Mouse (Mus musculus) spleen, postnatal 10 days (tissue): ENCODE measurements around the gene Stk40.

Experiments used
- DNase-seq, 2 experiments: peaks; one replicate each; pipeline ENCODE4 v3.0.0; 2021 to 2022; ENCODE audit warnings: low spot score in 2 of 2

The Stk40 gene

DNA sequence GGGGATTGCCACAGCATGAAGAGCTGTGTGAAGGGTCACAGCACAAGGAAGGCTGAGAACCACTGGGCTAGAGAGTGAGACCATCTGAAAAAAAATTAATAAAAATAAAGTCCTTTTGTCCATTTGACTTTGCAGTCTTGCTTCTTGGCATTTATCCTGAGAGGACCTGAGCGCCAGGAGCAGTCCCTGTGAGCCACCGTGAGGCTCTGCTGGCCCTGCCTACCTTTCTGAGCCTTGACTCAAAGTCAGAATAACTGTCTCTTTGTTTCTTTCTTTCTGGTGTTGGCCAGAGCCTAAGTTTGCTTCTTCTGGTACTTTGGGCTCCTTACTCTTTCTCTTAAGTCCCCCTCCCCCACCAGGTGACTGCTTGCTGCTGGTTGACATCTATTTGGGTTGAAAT lies 16.7 kb downstream of the Stk40 start:
- no peak for DNase-seq

DNA sequence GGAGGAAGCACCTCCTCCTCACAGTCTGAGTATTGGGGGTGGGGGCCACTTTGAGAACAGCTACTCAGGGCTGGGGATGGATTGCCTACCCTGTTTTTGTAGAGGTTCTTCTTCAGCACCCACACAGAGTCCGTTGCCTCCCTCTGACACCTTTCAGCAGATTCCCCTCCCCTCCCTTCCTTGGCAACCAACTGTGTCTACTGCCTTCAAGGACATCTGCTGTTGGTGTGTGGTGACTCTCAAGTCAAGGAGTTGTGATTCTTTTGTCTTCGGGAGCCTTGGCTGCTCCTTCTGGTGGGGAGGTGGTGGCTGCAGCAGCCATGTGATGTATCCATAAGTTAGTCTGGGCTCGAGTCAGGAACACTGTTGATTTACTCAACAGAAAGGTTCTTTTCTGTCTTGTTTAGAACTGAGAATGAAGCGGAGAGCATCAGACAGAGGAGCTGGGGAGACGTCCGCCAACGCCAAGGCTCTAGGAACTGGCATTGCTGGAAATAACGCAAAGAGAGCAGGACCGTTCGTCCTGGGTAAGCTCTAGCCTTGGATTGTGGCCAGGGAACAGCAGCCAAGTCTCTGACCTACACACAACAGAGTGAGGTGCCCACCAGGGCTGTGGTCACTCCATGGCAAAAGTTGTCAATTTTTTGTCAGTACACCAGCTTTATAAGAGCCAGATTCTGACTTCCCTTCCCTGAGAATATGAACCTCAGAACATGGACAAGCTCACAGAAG lies 19.7 kb downstream of the Stk40 start:
- no peak for DNase-seq

DNA sequence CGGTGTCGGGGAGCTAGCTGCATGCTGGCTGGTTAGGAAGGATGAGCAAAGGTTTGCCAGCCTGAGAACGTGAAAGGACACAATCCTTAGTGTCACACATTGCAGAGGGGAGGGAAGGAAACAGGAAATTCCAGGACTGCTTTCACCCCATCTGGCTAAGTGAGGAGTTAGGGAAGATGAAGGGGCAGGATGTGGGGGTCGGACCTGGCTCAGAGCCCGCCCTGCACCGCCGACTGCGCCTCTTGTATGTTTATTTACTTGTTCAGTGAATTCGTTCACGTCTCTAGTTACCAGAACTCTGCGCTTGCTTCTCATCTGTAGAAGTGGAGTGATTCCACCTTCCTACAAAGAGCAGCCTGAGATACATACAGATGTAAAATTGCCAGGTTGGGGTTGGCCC lies 26.7 kb downstream of the Stk40 start:
- DNase-seq, result no peak

DNA sequence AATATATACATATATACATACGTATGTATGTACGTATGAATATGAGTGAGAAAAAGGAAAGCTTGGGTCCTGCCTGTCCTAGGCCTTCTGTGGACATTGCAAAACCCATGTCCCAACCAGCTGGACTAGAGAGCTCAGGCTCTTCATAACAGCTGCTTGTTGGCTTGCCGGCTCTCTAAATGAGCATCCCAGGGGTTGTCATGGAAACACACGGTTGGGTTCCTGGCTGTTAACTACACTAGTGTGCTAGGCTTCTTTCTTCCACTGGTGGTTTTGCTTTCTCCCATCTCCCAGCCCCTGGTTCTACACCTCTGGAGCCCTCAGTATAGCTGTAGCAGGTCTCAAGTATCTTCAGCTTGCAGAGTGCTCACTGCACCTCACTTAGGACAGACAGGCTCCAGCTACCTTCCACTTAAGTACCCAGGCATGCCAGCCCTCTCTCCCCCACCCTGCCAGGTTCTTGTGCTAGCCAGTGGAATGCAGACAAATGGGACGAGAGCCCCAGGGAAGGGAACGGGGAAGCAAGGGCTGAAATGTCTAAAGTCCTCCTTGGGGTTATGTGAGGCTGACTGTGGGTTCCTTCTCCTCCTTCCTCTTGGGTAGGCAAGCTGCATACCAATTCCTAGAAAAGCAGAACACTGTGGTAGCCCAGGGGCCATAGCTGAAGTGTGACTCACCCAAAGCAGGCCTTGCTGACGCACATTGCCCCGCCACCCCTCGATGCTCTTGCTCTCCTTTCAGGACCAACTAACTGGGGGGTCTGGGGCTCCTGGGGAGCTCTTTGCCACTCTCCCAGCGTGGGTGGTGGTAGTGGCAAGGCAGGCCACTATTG lies 27.7 kb downstream of the Stk40 start:
- DNase-seq, result no peak

DNA sequence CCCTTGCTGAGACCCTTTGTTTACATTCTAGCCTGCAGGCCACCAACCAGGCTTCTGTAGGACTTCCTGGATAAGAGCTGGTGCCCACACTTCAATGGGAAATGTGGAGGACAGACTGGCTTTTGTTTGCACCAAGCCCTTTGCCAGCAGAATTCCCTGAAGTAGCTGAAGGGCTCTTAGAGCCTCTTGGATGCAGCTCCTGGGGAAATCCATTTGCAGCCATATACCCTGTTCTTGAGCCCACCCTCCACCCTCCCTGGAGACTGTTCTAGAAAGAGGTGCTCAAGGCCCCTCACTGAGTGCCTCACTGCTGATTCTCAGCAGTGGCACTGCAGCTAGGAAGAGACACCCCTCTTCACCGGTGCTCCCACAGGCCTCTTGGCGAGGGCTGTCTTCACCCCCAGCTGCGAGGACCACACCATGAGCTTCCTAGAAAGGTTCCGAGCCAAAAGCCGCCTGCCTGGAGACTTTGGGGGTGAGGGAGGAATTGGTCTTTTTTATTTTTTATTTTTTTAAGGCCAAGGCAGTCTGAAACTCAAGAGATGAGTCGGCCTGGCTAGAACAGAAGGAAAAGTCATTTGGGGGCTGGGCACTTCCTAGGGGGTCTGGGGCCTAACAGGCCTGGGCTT lies 29.0 kb downstream of the Stk40 start:
- no peak for DNase-seq

DNA sequence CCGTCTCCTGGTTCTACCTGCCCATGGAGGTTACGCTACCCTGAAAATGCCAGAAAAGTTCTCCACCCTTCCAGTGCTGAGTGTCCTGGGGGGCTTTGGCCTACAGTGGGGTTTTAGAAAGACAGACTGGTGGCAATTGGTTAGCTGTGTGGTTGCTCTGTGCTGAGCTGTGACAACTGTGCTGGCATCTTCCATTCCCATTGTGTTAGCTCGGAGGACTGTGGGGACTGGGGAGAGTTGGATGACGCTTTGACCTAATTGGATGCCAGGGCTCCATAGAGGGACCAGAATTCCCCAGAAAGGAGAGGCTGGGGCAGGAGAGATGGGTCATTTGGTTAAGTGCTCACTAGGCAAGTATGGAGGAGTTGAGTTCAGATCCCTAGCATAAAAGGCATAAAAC lies 30.5 kb downstream of the Stk40 start:
- no peak for DNase-seq

DNA sequence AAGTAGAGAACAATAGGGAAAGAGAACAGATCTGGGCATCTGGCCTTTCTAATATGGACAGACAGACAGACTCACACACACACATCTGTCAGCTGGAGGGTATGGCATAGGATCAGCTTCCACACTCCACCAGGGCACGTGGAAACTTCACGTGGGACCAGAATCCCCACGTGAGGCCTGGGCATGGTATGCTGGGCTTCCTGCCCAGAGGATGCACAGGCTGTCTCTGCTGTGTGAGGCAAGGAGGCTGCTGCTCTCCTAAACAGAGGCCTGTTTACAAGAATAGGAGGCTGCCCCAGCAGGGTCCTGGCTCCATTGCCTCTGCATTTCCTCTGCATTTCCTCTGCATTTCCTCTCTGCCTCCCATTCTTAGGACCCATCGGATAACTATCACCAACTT lies 30.9 kb downstream of the Stk40 start:
- DNase-seq, result no peak

DNA sequence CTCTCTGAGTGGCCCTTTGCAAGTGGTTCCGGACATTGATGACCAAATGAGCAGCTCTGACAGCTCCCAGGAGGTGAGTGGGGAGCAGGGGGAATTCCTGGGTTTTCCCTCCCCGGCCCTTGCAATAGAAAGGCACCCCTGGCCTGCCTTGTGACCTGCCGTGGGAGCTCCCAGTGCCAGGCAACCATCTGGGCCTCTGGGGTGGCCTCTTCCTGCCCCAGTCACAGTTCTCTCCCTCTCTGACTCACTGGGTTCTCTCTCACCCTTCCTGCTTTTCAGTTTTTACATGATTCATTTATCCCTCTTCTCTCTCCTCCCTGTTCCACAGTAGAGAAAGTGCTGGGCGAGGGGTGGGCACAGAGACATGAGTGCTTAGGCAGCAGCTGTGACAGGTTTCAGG lies 34.0 kb downstream of the Stk40 start:
- no peak for DNase-seq

DNA sequence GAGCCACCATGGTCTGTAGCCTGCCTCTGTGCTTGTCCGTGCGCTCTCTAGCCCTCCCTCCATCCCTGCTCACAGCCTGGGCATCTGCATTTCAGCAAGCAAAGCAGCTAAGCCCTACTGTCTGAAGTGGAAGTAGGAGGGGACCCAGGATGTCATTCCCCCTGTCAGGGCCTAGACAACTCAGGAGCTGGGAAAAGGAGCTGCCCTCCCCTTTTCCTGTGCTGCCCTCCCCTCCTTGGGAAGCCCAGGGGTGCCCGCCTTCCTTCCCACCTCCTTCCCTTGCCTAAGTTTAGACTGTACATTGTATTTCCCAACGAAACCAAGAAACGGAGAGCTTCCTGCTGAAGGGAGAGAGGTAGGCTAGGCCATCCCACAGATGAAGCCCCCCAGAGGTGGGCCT lies 37.3 kb downstream of the Stk40 start:
- no peak for DNase-seq

DNA sequence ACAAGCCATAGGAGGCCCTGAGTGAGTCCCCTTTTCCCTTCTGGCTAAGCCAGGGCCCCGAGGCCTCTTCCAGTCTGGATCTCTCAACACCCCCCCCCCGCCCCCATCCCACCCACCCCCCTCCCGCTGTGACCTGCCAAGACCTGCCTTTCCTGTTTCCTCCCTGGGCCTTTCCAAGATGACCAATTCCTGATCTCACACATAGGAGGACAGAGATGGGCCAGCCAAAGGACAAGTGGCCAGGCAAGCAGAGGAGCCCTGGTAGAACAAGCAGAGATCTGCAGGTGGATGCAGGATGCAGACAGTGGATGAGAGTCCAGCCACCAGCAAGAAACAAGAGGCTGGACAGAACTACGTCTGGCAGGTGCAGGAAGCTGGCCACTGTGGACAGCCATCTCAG lies 41.6 kb downstream of the Stk40 start:
- no peak for DNase-seq

DNA sequence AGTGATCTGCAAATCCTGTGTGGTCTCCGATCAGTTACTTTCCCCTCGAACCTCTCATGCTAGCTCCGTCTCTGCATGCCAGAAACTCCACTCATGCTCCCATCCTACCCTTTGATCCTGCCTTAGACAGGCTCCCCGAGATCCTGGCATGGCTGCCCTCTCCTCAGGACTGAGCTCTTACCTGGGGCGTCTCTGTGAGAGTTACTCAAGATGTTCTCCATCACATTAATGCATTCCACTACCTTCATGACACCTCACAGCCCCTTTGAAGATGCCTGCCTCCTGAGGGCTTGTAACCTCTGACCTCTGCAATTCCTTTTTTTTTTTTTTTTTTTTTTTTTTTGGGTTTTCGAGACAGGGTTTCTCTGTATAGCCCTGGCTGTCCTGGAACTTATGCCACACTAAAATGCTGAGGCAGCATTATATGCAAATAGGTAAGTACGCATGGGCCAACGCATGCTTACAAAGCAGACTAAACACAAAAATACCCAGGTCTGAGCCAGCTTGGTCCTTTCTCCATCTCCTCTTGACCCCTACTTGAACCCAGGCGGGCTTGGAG lies 43.3 kb downstream of the Stk40 start:
- no peak for DNase-seq

DNA sequence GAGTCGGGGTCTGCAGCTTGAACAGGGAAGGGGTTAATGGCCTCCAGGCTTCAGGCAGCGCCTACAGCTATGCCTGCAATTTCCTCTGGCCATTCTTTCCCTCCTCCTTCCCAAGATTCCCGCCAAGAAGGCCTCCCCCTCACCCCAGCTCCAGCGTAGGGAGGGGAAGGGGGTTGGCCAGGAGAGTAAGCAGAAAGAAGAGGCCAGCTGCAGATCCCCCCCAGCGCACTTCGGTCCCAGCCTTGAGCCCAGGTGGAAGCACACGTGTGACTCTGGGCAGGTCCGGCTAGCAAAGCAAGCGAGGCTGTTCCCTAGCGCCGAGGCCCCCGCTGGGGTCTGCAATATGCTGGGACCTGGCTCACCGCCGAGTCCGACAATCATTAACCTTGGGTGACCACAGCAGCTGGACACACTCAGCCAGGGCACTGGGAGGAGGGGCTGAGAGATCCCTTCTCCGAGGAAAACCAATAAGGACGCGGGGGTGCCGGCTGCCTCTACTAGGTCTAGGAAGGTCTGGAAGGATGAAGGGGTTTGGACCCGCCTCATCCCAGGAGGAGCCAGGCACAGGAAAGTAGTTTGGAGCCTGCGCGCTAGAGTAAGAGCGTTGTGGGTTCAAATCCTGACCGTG lies 43.9 kb downstream of the Stk40 start, which contains the start of gene Eva1b:
TSS of gene Eva1b (plus strand) at position 212 of the 628 bp plus-strand sequence.
- DNase-seq, result peak in 1 of 2 experiments; percentile 36

DNA sequence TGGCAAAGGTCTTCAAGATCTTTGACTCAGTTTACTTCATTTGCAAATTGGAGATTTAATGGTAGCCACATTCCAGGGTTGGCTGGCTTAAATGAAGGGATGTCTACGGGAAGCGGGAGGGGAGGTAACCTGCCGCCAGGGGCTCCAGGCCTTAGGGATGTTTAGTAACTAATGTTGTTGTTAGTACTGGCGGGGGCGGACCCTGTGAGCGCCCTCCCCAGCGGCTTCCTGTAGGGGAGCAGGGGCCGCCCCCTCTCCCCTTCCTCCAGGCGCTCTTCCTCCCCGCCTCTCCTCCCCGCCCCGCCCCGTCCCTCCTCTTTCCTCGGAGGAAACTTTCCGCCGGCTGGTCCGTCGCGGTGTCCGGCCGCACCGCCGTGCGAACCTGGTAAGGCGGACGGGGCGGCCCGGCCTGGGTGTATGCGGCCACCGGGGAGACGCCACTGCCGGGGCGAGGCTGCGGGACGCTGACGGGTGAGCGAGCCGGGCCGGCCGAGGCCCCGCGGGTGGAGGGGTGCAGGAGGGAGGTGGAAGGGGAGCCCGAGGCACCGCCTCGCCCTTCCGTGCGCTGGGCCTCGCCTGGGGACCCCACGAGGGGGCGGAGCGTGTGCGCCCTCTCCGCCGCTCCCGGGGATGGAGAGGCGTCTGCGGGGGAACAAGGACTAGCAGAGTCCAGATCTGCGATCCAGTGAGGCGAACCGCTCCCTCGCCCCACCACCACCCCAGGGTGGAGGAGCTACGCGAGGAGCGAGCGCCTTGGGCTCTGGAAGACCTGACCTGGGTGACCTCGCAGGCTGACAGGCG lies 44.6 kb downstream of the Stk40 start:
- peak in 1 of 2 experiments; percentile 51 for DNase-seq

DNA sequence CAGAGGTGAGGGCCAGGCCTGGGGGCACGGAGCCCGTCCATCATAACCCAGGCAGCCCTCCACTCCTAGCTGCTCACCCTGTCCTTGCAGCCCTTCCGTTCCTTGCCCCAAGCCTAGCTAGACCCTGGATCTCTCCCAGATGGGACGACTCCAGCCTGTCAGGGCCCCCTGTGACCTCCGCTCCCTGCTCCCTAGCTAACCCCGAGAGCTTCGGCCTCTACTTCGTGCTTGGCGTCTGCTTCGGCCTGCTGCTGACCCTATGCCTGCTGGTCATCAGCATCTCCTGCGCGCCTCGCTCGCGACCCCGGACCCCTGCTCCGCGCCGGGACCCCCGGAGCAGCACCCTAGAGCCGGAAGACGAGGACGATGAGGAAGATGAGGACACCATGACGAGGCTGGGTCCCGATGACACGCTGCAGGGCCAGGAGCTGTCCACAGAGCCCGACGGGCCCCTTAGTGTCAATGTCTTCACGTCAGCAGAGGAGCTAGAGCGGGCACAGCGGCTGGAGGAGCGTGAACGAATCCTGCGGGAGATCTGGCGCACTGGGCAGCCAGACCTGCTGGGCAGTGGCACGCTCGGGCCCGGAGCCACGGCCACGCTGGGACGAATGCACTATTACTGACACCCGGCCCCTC lies 45.4 kb downstream of the Stk40 start:
- DNase-seq, result no peak

DNA sequence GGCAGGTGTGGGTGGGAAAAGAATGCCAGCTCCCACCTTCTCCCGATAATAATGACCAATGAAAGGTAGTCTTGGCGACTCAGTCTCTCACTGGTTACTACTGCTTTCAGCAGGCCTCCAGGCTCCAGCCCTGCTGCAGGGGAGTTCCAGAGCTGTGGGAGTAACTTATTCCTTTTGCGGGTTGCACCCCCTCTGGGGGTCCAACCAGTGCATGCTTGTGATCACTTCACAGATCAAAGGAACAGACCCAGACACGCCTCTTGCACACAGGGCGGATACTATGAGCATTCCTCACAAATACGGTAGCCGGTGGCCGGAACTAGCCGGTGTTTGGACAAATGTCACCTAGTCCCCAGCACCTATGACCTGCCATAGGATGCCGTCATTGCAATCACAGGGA lies 46.0 kb downstream of the Stk40 start:
- DNase-seq, result no peak

DNA sequence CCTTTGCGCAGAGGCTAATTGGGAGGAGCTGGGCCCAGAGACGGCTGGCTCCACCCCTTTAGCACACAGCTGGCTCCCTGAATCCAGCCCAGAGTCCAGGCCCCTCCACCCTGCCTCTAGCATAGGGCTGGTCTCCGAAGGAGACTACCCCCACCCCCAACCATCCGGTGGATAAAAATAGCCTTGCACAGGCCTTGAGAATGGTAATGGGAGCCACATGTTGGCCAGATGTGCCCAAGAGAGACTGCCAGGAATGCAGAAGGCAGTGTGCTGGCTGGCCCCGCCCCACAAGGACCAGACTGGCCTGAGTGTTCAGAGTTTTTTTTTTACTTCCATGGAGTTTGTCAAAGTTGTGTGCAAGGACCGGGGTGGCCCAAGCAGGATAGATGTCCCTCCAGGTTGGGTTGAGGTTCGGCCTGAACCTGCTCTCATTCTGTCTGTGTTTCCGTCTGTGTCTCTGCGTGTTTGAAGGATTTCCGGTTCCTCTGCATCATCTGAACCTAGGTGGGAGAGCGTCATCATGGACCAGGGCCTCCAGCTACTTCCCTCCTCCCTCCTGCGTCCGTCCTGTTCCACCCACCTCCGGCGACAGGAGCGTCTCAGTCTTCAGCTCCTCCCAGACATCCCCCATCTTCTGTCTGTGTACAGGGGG lies 46.7 kb downstream of the Stk40 start:
- DNase-seq, result peak in 1 of 2 experiments; percentile 33

DNA sequence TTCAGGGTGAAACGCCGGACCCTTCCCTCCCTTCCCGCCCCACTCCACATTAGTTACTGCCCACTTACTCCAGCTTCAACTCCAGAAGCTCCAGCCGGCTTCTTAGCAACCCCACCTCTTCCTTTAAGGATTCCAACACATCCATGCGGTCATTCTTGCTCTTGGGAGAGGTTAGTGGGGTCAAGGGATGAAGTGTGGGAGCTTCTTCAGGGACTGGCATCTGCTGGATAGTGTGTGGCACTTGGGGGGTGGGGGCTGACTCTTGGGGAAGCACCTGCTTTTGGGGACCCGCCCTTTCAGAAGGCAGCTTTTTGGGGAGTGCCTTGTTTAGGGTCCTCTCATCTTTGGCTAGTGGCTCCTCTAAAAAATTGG lies 47.2 kb downstream of the Stk40 start:
- no peak for DNase-seq

DNA sequence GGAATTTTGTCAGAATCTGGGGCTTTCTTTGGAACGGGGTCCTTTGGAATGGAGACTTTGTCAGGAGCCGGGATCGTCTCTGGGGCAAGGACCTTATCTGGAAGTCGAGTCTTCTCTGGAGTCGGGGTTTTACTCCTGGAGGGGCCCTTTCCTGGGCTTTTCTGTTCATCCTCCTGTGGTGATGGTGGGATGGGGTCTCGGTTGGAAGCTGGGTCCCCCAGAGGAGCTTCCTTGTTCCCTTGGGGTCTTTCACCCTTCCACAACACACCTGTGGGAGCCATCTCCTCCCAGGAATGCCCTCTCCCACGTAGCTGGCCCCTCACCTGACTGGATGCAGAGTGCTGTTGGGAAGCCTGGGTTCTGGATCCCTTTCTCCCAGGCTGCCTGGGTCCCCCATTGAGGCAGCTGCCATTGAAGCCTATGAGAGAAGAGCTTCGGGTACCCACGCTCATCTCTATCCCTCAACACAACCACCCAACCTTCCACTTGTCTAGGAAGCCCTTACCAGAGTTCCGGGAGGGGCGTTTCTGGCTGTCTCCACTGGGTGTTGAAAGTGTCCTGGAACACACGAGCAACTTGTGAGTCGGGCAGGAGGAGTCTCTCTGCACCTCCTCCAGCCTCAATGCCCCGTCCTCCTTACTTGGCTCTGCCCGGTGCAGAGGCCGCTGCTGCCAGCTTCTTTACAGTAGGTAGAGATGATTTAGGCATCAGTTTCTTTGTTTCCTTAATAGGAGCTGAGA lies 48.1 kb downstream of the Stk40 start:
- no peak for DNase-seq

DNA sequence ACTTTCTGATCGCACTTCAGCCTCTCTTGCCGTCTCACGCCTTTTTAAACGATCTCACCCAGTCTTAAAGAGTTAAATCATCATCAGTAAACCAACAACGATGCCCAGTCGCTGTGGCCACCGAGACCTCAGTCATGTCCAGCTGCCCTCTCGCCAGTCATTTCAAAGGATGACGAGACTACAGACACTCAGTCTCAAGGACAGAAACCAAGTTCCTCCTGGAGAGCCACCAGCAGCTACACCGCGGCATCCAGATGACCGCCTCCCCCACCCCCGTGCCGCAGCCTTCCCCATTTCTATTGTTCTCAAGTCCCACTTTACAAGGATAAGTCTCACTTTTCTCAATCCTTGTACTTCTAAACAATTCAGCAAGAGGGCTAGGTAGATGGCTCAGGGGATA lies 49.1 kb downstream of the Stk40 start:
- no peak for DNase-seq
